Mouse (Mus musculus) spleen, adult 2 months (tissue): ENCODE measurements around the gene Nkain1. TPM values are rescaled to one million over a fixed set of nuclear protein-coding genes. Genes with fewer than 3 reads are reported as not detected.

Experiments
- DNase-seq, 2 experiments: peaks; one replicate each; pipeline versions ENCODE4 v3.0.0 to v3.0.0-alpha.2; 2012 to 2021; ENCODE audit warnings: low spot score in 2 of 2, low read depth in 1 of 2
- H3K27ac ChIP-seq: fragments of 200-500 bp; 2 replicates; pipeline ENCODE4 v1.5.1; 2012; ENCODE audit warnings: low read length, inconsistent platforms; ENCODE audit not compliant: insufficient read depth
- H3K27me3 ChIP-seq: fragments of 200-500 bp; 2 replicates; pipeline ENCODE4 v1.6.1; 2012; ENCODE audit warnings: mild to moderate bottlenecking, moderate library complexity, low read length, inconsistent platforms; ENCODE audit not compliant: control insufficient read depth, insufficient read depth
- H3K36me3 ChIP-seq: fragments of 200-500 bp; 2 replicates; pipeline ENCODE4 v1.6.1; 2012; ENCODE audit warnings: mild to moderate bottlenecking, low read length, inconsistent platforms; ENCODE audit not compliant: control insufficient read depth, insufficient read depth
- H3K4me1 ChIP-seq: fragments of 200-500 bp; 2 replicates; pipeline ENCODE4 v1.6.1; 2011; ENCODE audit warnings: inconsistent platforms; ENCODE audit not compliant: control insufficient read depth, insufficient read depth, insufficient read length
- H3K4me3 ChIP-seq: fragments of 200-500 bp; 2 replicates; pipeline ENCODE4 v1.5.1; 2011; ENCODE audit warnings: mild to moderate bottlenecking, inconsistent platforms; ENCODE audit not compliant: insufficient read depth, insufficient read length; ENCODE audit errors: extremely low read depth
- CTCF ChIP-seq: fragments of 200-500 bp; IDR thresholded peaks from 2 replicates; pipeline ENCODE4 v1.5.1; 2011; ENCODE audit warnings: mild to moderate bottlenecking, inconsistent platforms; ENCODE audit not compliant: insufficient read depth, insufficient read length, insufficient replicate concordance; ENCODE audit errors: extremely low read depth
- POLR2A ChIP-seq: fragments of 200-500 bp; IDR thresholded peaks from 2 replicates; pipeline ENCODE4 v1.6.1; 2011; ENCODE audit warnings: low read depth, low read length, inconsistent platforms
- WGBS: fragments of 180-500 bp; shearing (Covaris S2); methylation state at CpG from one replicate; pipeline ENCODE4 v1.1.7; 2018; 5-methylcytosine and 5-hydroxymethylcytosine counted together
- polyA plus RNA-seq: library from polyadenylated mRNA; depleted of rRNA; stranded (reverse); fragments of >200 nt; gene quantifications from 2 replicates; pipeline ENCODE4 v1.2.3, GENCODE M21; 2012

Nkain1 gene
- polyA plus RNA-seq, 1 experiment, result 0.77 TPM

DNA sequence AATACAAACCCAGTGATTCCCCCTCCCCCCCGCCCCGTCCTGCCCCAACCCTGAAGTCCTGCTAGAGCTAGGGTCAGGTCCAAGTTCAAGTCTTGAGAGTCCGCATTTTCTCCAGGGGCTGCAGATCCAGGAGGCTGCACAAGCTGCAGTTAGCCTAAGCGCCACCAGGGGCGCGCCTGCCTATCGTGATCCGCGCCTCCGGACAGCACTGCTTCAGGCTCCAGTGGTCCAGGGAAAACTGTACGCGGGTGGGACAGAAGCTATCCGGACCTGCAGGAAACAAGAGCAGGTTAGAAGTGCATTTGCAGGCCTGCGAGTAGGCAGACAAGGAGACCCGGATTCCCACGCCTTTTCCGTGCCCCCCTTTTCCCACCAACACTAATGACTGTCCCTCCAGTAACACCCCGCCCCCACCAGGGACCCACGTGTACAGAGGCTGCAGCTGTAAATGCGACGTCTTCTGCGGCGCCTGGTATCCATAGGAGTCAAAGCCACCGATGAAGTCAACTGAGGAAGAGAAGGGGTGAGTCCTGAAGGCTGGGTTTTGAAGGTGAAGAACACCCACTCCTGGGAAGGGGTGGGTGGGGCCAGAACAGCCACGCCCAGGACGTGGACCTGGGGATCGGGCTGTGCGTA is 42.2 kb downstream of the Nkain1 start:
- TF ChIP-seq POLR2A (no peak), CTCF (peak; percentile 78; the same call in 1 of the 2 replicates)
- Histone ChIP-seq H3K36me3 (no peaks in the 10 kb centered on the region), H3K4me1 (no peaks in the 10 kb centered on the region), H3K27me3 (no peaks in the 10 kb centered on the region), H3K27ac (no peak overlapping the region), H3K4me3 (no peak overlapping the region)
- WGBS, result 17% methylated on average over 28 of the region's 28 CpGs
- peak in 1 of 2 experiments; percentile 58 for DNase-seq

DNA sequence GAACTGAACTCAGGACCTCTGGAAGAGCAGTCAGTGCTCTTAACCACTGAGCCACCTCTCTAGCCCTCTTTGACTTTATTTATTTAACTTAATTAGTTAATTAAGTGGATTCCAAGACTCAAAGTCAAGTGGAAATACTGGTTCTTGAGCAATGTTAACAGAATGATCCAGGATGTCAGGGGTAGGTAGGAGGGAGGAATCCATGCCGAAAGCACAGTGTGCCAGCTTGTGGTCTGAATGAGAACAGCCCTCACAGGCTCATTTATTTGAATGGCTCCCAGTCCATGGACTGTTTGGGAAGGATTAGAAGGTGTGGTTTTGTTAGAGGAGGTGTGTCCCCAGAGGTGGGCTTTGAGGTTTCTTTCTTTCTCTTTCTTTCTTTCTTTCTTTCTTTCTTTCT is 46.2 kb downstream of the Nkain1 start:
- Histone ChIP-seq H3K4me1 (no peaks in the 10 kb centered on the region), H3K27ac (no peak overlapping the region), H3K27me3 (no peaks in the 10 kb centered on the region), H3K4me3 (no peak overlapping the region), H3K36me3 (no peaks in the 10 kb centered on the region)
- no peak for DNase-seq
- TF ChIP-seq CTCF, result no peak
- no peak for TF ChIP-seq POLR2A
- 76% methylated on average over 1 of the region's 1 CpGs for WGBS

DNA sequence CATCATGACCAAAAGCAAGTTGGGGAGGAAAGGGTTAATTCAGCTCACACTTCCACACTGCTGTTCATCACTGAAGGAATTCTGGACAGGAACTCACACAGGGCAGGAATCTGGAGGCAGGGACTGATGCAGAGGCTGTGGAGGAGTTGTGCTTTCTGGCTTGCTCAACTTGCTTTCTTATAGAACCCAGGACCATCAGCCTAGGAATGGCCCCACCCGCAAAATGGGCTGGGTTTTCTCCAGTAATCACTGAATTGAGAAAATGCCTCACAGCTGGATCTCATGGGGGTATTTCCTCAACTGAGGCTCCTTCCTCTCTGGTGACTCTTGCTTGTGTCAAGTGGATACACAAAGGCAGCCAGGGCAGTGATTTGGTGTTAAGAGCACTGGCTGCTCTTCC is 48.9 kb downstream of the Nkain1 start:
- H3K4me3 ChIP-seq, result no peak overlapping the region
- 64% methylated on average over 1 of the region's 1 CpGs for WGBS
- no peak overlapping the region for H3K27ac ChIP-seq
- no peaks in the 10 kb centered on the region for H3K36me3 ChIP-seq
- peaks cover 3% of the 10 kb centered on the region; the same call in 1 of the 2 replicates for H3K27me3 ChIP-seq
- TF ChIP-seq CTCF (no peak), POLR2A (no peak)
- no peak for DNase-seq
- H3K4me1 ChIP-seq, result peaks cover 2% of the 10 kb centered on the region; the same call in 1 of the 2 replicates

DNA sequence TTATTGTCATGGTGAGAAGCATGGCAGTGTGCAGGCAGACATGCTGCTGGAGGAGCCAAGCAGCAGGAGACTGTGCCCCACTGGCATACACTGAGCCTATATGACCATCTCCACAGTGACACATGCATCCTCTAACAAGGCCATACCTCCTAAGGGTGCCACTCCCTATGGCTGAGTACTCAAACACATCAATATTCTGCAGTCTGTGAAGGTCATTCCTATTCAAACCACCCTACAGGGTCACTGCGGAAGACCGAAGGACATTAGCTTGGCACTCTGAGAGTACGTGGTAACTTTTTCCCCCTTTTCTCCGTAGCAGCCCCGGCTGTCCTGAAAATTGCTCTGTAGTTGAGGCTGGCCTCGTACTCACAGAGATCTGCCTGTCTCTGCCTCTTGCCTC is 52.5 kb downstream of the Nkain1 start:
- peaks cover 7% of the 10 kb centered on the region for H3K27me3 ChIP-seq
- no peak overlapping the region for H3K27ac ChIP-seq
- no peak for DNase-seq
- no peak for TF ChIP-seq CTCF
- TF ChIP-seq POLR2A, result no peak
- no peak overlapping the region for H3K4me3 ChIP-seq
- WGBS, result 93% methylated on average over 6 of the region's 6 CpGs
- peaks cover 2% of the 10 kb centered on the region; the same call in 1 of the 2 replicates for H3K4me1 ChIP-seq
- no peaks in the 10 kb centered on the region for H3K36me3 ChIP-seq

DNA sequence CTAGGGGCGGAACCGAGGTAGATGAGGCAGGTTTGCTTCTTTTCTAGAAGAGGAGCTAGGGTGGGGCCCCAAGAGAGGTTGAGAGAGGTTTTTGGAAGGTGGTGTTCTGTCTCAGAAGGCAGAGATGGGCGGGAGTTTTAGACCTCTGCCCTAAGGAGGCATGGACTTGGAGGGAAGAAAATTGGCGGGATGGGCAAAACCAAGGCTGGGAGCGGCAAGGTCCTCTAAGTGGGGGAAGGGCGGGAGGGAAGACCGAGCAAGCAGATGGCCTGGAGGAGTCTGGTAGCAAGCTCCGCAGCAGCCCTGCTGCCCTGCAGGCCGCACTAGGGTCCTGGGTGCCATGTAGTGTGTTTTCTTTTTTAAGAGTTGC is 53.5 kb downstream of the Nkain1 start:
- WGBS, result under 1% methylated on average over 9 of the region's 9 CpGs
- no peaks in the 10 kb centered on the region for H3K36me3 ChIP-seq
- no peak for DNase-seq
- peaks cover 7% of the 10 kb centered on the region for H3K27me3 ChIP-seq
- no peak overlapping the region for H3K27ac ChIP-seq
- H3K4me3 ChIP-seq, result peak overlapping the region; percentile 62; the same call in 1 of the 2 replicates
- H3K4me1 ChIP-seq, result peaks cover 2% of the 10 kb centered on the region; the same call in 1 of the 2 replicates
- TF ChIP-seq CTCF (no peak), POLR2A (no peak)

DNA sequence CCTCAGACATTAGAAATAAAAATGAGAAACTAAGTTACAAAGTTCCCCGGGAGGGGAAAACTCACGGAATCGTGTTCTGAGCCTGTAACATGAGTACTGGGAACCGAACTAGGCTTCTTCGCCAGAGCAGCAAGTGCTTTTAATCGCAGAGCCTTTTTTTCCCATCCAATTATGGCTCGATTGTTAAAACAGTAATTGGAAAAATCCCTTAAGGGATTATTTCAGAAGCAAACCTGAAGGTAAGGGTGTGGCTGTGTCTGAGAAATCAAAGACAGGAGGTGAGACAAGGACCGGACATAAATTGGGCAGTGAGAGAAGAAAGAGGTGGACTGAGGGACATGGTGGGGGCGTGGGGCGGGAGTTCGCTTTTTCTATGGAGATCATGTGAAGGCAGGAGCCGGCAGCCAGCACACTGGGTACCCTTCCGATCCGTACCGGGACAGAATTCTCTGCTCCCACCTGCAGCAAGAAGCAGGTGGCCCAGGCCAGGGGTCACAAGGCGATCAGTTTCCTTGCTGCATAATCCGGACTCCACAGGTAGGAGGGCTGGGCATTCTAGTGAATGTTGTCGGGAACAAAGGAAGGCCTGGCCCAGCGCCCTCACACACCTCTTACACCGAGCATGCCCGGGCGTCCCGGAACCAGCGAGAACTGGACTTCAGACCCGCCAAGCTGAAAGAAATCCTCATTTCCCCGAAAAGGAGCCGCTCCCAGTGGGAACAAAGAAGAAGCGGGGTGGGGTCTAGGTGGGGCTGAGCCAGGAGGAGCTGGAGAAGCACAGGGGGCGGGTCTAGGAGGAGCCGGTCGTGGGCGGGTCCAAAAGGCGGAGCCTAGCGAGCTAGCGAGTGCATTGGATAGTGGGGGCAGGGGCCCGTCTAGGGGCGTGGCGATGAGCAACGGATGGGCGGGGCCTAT is 54.1 kb downstream of the Nkain1 start:
- 8% methylated on average over 40 of the region's 40 CpGs for WGBS
- H3K27ac ChIP-seq, result no peak overlapping the region
- H3K4me3 ChIP-seq, result peak overlapping the region; percentile 62
- H3K4me1 ChIP-seq, result peaks cover 2% of the 10 kb centered on the region; the same call in 1 of the 2 replicates
- peaks cover 7% of the 10 kb centered on the region for H3K27me3 ChIP-seq
- TF ChIP-seq CTCF (no peak), POLR2A (no peak)
- DNase-seq, result peak; percentile 56 to 89
- no peaks in the 10 kb centered on the region for H3K36me3 ChIP-seq
